Mouse (Mus musculus) liver, embryonic 14.5 days (tissue): Measurements from ENCODE around the gene Cbx2. TPM values are rescaled to one million over a fixed set of nuclear protein-coding genes. Genes with fewer than 3 reads are reported as not detected.

Experiments
- ATAC-seq: fragments of 200-750 bp; cut with Nextera tagmentation; 2 replicates; pipeline ENCODE4 v1.8.0; 2017; ENCODE audit warnings: moderate number of reproducible peaks, mild to moderate bottlenecking, moderate library complexity; ENCODE audit not compliant: insufficient read depth
- DNase-seq, 3 experiments: peaks; one replicate each; pipeline ENCODE4 v3.0.0-alpha.2; 2012 to 2013; ENCODE audit warnings: low read depth in 3 of 3, low spot score in 3 of 3
- H3K27ac ChIP-seq: fragments of 300-500 bp; sonication (generic); 2 replicates; pipeline ENCODE4 v1.5.1; 2014; ENCODE audit warnings: moderate library complexity, mild to moderate bottlenecking, control low read depth, inconsistent platforms
- H3K27me3 ChIP-seq: fragments of 300-500 bp; sonication (generic); 2 replicates; pipeline ENCODE4 v1.6.1; 2014; ENCODE audit warnings: mild to moderate bottlenecking, low read length, moderate library complexity; ENCODE audit not compliant: control insufficient read depth, insufficient read depth
- H3K36me3 ChIP-seq: fragments of 300-500 bp; sonication (generic); replicated peaks from 2 replicates; pipeline ENCODE4 v1.6.1; 2014; ENCODE audit warnings: low read depth; ENCODE audit not compliant: control insufficient read depth, insufficient read depth
- H3K4me1 ChIP-seq, 2 experiments: fragments of 200-500 bp in 1 of 2; fragments of 300-500 bp in 1 of 2; sonication (generic) in 1 of 2; replicated peaks; 2 replicates each; pipeline ENCODE4 v1.6.1; 2012 to 2014; ENCODE audit warnings: antibody characterized with exemption in 1 of 2, inconsistent platforms in 1 of 2, low read length in 1 of 2; ENCODE audit not compliant: control insufficient read depth in 2 of 2, insufficient read depth in 2 of 2
- H3K4me2 ChIP-seq: fragments of 300-500 bp; sonication (generic); 2 replicates; pipeline ENCODE4 v1.6.1; 2014; ENCODE audit warnings: low read depth, mild to moderate bottlenecking, control low read depth, moderate library complexity
- H3K4me3 ChIP-seq, 2 experiments: fragments of 200-500 bp in 1 of 2; fragments of 300-500 bp in 1 of 2; sonication (generic) in 1 of 2; 2 replicates each; pipeline ENCODE4 v1.5.1; 2012 to 2014; ENCODE audit warnings: low read depth in 2 of 2, low read length in 2 of 2, mild to moderate bottlenecking in 2 of 2, control low read depth in 1 of 2, inconsistent platforms in 1 of 2, moderate library complexity in 1 of 2; ENCODE audit not compliant: insufficient read depth in 1 of 2
- H3K9ac ChIP-seq: fragments of 300-500 bp; sonication (generic); replicated peaks from 2 replicates; pipeline ENCODE4 v1.6.1; 2014; ENCODE audit warnings: mild to moderate bottlenecking, control low read depth, moderate library complexity
- H3K9me3 ChIP-seq: fragments of 300-500 bp; sonication (generic); 2 replicates; pipeline ENCODE4 v1.6.1; 2016; ENCODE audit warnings: low read length, mixed read lengths; ENCODE audit not compliant: control insufficient read depth
- CTCF ChIP-seq: IDR thresholded peaks from 2 replicates; pipeline ENCODE4 v1.5.1; 2016; ENCODE audit warnings: antibody characterized with exemption, low read depth, control low read depth
- EP300 ChIP-seq: IDR thresholded peaks from 2 replicates; pipeline ENCODE4 v1.6.1; 2016; ENCODE audit warnings: antibody characterized with exemption, low read depth
- WGBS: fragments of 180-500 bp; shearing (Covaris S2); extraction: QIAGEN DNeasy Blood & Tissue Kit; methylation state at CpG from one replicate; pipeline ENCODE4 v1.1.7; 2014; ENCODE audit not compliant: insufficient replicate concordance; 5-methylcytosine and 5-hydroxymethylcytosine counted together
- polyA plus RNA-seq, 2 experiments: library from polyadenylated mRNA; depleted of rRNA in 1 of 2; stranded (reverse) in 1 of 2; unstranded in 1 of 2; fragments of >200 nt; fragmentation: Nextera tagmentation in 1 of 2; extraction: Ambion mirVana in 1 of 2; gene quantifications; 2 replicates each; pipeline versions ENCODE4 v1.2.1 to v1.2.3; 2012 to 2014

The Cbx2 gene
- polyA plus RNA-seq, 2 experiments, result 1.7 to 1.8 TPM

DNA sequence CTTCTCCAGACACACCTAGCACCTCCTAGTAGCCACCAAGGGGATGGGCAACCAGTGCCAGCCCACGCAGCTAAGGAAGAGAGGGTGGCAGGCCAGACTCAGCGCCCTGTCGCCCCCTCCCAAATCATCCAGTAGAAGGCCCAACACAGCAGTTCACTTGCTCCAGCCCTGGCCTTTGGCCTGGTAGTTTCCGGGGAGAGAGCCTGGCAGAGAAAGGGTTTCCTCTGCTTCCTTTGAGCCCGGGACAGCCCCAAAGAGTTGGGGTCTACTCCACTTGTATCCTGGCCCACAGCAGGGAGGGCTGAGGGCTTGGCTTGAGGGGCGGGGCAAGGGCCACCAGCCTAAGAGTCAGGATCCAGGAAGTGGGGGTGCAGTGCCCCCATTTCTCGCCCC lies 56.7 kb downstream of the Cbx2 start:
- TF ChIP-seq EP300, result no peak
- no peak for TF ChIP-seq CTCF
- no peak overlapping the region for H3K9ac ChIP-seq
- DNase-seq, result no peak
- no peaks in the 10 kb centered on the region for H3K36me3 ChIP-seq
- H3K27ac ChIP-seq, result no peak overlapping the region
- no peak for ATAC-seq
- H3K27me3 ChIP-seq, result no peaks in the 10 kb centered on the region; the same call in 1 of the 2 replicates
- H3K4me3 ChIP-seq, result no peak overlapping the region
- no peak overlapping the region for H3K4me2 ChIP-seq
- no peaks in the 10 kb centered on the region for H3K9me3 ChIP-seq
- H3K4me1 ChIP-seq, result peaks cover 0 to 16% of the 10 kb centered on the region in 2 experiments; a peak in 3 of 4 replicates
- 35% methylated on average over 7 of the region's 7 CpGs for WGBS

DNA sequence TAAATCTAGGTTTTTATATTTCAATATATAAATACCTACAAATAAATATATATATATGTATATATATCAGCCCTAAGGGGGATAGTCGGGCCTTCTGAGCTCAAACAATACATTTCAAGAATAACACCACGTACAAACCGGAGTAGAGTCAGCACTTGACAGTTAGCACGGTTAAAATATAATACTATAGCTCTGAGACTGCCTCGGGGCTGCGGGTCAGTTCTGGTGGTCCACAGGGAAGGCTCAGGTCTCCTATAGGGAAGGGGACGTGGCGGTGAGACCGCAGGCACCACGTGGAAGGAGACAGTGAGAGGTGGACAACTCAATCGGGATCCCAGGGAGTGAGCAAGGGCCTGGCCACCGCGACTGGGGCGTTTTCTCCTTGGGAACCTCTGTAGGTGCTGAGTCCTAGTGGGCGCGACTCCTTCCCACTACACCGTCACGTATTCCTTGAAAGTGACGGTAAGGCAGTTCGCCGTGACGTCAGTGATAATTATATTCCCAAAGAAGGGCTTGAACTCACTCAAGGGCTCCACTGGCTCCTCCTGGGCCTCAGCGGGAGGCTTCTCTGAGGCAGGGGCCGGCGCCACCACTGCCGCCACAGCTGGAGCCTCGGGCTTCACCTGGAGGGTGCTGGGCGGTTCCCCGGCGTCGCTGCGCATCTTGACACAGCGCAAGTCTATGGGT lies 57.8 kb downstream of the Cbx2 start:
- H3K36me3 ChIP-seq, result no peaks in the 10 kb centered on the region
- H3K9me3 ChIP-seq, result no peaks in the 10 kb centered on the region
- H3K27ac ChIP-seq, result no peak overlapping the region
- H3K9ac ChIP-seq, result no peak overlapping the region
- no peak overlapping the region for H3K4me3 ChIP-seq
- no peak overlapping the region for H3K4me2 ChIP-seq
- H3K4me1 ChIP-seq, result peaks cover 0 to 16% of the 10 kb centered on the region in 2 experiments; a peak in 3 of 4 replicates
- WGBS, result 69% methylated on average over 33 of the region's 33 CpGs
- no peak for DNase-seq
- H3K27me3 ChIP-seq, result peaks cover 4% of the 10 kb centered on the region
- no peak for ATAC-seq
- TF ChIP-seq EP300 (no peak), CTCF (no peak)

Other genes with a start within 250 kb of the Cbx2 start
- 0.17 and 0.18 TPM in 2 replicates for gene Rbfox3, start 111.4 kb upstream of the Cbx2 start, polyA plus RNA-seq (2012; rRNA removed)
- gene Rbfox3, start 111.4 kb upstream of the Cbx2 start, polyA plus RNA-seq (2014; fragmentation: Nextera tagmentation; extraction: Ambion mirVana), result 0.08 and 0.14 TPM in 2 replicates
- not detected in 2 replicates for gene Enpp7, start 34.8 kb upstream of the Cbx2 start, polyA plus RNA-seq (2012; rRNA removed)
- not detected in 2 replicates for gene Enpp7, start 34.8 kb upstream of the Cbx2 start, polyA plus RNA-seq (2014; fragmentation: Nextera tagmentation; extraction: Ambion mirVana)
- gene Cbx8, start 18.0 kb downstream of the Cbx2 start, polyA plus RNA-seq (2012; rRNA removed), result 0.64 and 0.95 TPM in 2 replicates
- gene Cbx8, start 18.0 kb downstream of the Cbx2 start, polyA plus RNA-seq (2014; fragmentation: Nextera tagmentation; extraction: Ambion mirVana), result 1.6 and 2.1 TPM in 2 replicates
- gene Cbx4, start 63.3 kb downstream of the Cbx2 start, polyA plus RNA-seq (2012; rRNA removed), result 1.8 and 3.3 TPM in 2 replicates
- 1.6 and 2.0 TPM in 2 replicates for gene Cbx4, start 63.3 kb downstream of the Cbx2 start, polyA plus RNA-seq (2014; fragmentation: Nextera tagmentation; extraction: Ambion mirVana)
- gene Tbc1d16, start 205.5 kb downstream of the Cbx2 start, polyA plus RNA-seq (2012; rRNA removed), result 0.92 and 1.0 TPM in 2 replicates
- gene Tbc1d16, start 205.5 kb downstream of the Cbx2 start, polyA plus RNA-seq (2014; fragmentation: Nextera tagmentation; extraction: Ambion mirVana), result 0.58 and 0.76 TPM in 2 replicates
- 0.42 and 0.59 TPM in 2 replicates for gene Ccdc40, start 205.6 kb downstream of the Cbx2 start, polyA plus RNA-seq (2012; rRNA removed)
- 0.29 and 0.42 TPM in 2 replicates for gene Ccdc40, start 205.6 kb downstream of the Cbx2 start, polyA plus RNA-seq (2014; fragmentation: Nextera tagmentation; extraction: Ambion mirVana)
- 14.7 and 18.8 TPM in 2 replicates for gene Gaa, start 244.9 kb downstream of the Cbx2 start, polyA plus RNA-seq (2012; rRNA removed)
- 11.8 and 14.7 TPM in 2 replicates for gene Gaa, start 244.9 kb downstream of the Cbx2 start, polyA plus RNA-seq (2014; fragmentation: Nextera tagmentation; extraction: Ambion mirVana)